Mouse (Mus musculus): Measurements from ENCODE around the gene Plxnb1. TPM values are rescaled to one million over a fixed set of nuclear protein-coding genes. Genes with fewer than 3 reads are reported as not detected.

Plxnb1 gene
- polyA plus RNA-seq, 1 experiment from 2014 or later, result 18.2 TPM

DNA sequence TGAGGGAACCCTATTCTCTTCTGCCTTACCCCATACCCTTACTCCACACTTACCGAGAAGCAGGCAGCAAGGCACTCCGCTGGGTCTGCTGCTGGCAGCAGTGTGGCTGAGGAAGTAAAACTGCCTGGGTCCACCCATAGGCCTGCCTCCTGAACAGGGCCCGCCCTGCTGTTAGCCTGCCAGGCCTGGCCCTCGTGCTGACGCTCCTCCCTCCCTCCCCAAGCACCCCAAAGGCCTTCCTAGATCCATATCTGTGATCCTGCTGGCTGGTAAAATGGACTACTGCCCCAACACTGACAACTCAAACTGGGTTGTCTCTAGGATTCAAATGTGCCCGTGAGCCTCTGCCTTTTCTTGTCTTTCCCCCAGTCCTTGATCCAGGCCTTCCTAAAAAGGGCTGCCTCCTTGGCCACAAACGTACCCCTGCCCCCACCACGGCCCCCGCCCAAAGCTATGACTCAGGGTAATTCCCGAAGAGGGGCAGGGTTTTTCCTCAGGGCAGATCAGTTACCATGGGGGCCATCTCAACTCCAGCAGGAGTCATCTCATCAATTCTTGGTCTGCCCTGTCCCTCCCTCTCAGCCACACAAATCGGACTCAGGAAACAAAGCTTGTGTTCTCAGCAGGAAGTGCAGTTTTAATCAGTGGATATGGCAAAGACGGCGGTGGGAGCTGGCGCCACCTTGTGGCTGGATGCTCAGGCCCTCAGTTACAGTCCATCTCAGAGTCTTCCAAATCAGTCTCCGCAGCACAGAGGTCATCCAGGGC is 35.9 kb upstream of the Plxnb1 start, which contains the start of gene Trex1:
Gene Trex1, minus strand, starts transcription at position 599 of the 768 bp plus-strand sequence.
- Histone ChIP-seq H3K4me2 (replicated peaks; ENCODE audit: low read depth, low read length) (0 out of 2 replicates have a peak within 1 kb of the TSS, but pooled peaks have one; percentile 3), H3K4me1 (replicated peaks; ENCODE audit: control insufficient read depth, insufficient read depth, low read length) (peaks cover 2% of the 10 kb centered on the region; the same call in 1 of the 2 replicates), H3K9me3 (ENCODE audit: control insufficient read depth, low read length) (no peaks in the 10 kb centered on the region), H3K9ac (ENCODE audit: low read depth, low read length) (peak within 1 kb of the TSS; percentile 42), H3K27me3 (ENCODE audit: control insufficient read depth, insufficient read depth, low read length) (no peaks in the 10 kb centered on the region), H3K4me3 (ENCODE audit: low read depth, low read length) (no peak within 1 kb of the TSS), H3K36me3 (ENCODE audit: control insufficient read depth, insufficient read depth, low read length) (peaks cover 8% of the 10 kb centered on the region; the same call in 1 of the 2 replicates), H3K27ac (ENCODE audit: low read depth, low read length) (peak within 1 kb of the TSS; percentile 27)
- ATAC-seq (ENCODE audit: low FRiP score), result peak; percentile 76
- 31% methylated on average over 15 of the region's 15 CpGs for WGBS
- peak; percentile 89 for DNase-seq (ENCODE audit: low spot score)

- H3K36me3 ChIP-seq (ENCODE audit: control insufficient read depth, insufficient read depth, low read length), result peaks cover 15% of the 10 kb centered on the region; the same call in 1 of the 2 replicates
- 0 out of 2 replicates have a peak, but pooled peaks cover 2% of the 10 kb centered on the region for H3K4me1 ChIP-seq (replicated peaks; ENCODE audit: control insufficient read depth, insufficient read depth, low read length)
- no peaks in the 10 kb centered on the region for H3K9me3 ChIP-seq (ENCODE audit: control insufficient read depth, low read length)
- no peak overlapping the region for H3K4me2 ChIP-seq (replicated peaks; ENCODE audit: low read depth, low read length)
- no peak overlapping the region for H3K27ac ChIP-seq (ENCODE audit: low read depth, low read length)
- no peak overlapping the region for H3K4me3 ChIP-seq (ENCODE audit: low read depth, low read length)
- no peak overlapping the region for H3K9ac ChIP-seq (ENCODE audit: low read depth, low read length)
- ATAC-seq (ENCODE audit: low FRiP score) (peak; percentile 36; the same call in 1 of the 2 replicates), DNase-seq (ENCODE audit: low spot score) (peak; percentile 12)
- no peaks in the 10 kb centered on the region for H3K27me3 ChIP-seq (ENCODE audit: control insufficient read depth, insufficient read depth, low read length)
- WGBS, result 93% methylated on average over 16 of the region's 16 CpGs
Measured at GRCm38 (mm10) chr9:109060184-109060897, 34.8 kb upstream of the Plxnb1 start.

DNA sequence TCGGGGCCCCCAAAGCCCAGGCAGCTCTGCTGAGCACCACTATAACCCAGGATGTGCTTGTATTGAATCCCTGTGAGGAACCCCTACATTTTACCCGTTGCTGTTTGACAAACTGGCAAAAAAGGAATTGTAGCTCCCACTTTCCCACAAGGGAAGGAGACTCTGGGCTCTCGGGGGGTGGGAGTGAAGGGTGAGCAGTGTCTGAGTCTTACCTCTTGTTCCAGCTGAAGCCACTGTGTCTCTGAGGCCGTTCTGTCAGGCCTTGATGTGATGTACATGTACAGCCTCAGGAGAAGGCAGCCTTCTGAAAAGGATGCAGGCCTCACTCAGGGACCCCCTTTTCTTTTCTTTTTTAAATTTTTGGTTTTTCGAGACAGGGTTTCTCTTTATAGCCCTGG is 34.3 kb upstream of the Plxnb1 start:
- no peak overlapping the region for H3K4me3 ChIP-seq (ENCODE audit: low read depth, low read length)
- H3K27me3 ChIP-seq (ENCODE audit: control insufficient read depth, insufficient read depth, low read length), result no peaks in the 10 kb centered on the region
- H3K4me1 ChIP-seq (replicated peaks; ENCODE audit: control insufficient read depth, insufficient read depth, low read length), result 0 out of 2 replicates have a peak, but pooled peaks cover 2% of the 10 kb centered on the region
- H3K27ac ChIP-seq (ENCODE audit: low read depth, low read length), result no peak overlapping the region
- H3K9me3 ChIP-seq (ENCODE audit: control insufficient read depth, low read length), result no peaks in the 10 kb centered on the region
- peaks cover 17% of the 10 kb centered on the region; the same call in 1 of the 2 replicates for H3K36me3 ChIP-seq (ENCODE audit: control insufficient read depth, insufficient read depth, low read length)
- no peak overlapping the region for H3K4me2 ChIP-seq (replicated peaks; ENCODE audit: low read depth, low read length)
- 87% methylated on average over 5 of the region's 5 CpGs for WGBS
- no peak overlapping the region for H3K9ac ChIP-seq (ENCODE audit: low read depth, low read length)
- DNase-seq (ENCODE audit: low spot score), result no peak
- no peak for ATAC-seq (ENCODE audit: low FRiP score)

DNA sequence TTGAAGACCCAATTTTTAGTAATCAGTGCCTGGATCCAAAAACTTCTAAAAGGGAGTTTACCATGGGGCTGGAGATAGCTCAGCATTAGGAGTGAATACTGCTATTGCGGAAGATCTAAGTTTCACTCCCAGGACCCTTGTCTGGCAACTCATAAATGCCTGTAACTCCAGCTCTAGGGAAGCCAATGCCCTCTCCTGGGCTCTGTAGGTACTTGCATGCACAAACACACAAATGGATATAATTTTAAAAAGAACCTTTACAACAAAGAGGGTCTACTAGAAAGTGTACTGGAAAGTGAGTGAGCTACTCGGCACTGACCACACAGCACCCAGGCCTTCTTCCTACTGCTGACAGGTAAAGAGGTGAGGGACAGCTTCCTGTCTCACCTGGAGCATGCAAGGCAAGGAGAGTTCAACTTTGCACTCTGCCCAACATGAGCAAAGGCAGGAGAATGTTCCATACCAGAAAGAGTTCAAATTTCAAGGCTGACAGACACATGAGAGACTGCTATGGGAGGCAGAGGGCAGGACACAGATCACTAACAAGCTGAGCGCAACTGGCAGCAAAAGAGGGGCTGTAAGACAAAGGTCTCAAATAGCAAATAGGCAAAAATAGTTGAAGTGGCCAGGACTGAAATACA is 27.0 kb upstream of the Plxnb1 start:
- Histone ChIP-seq H3K4me2 (replicated peaks; ENCODE audit: low read depth, low read length) (no peak overlapping the region), H3K27ac (ENCODE audit: low read depth, low read length) (no peak overlapping the region), H3K4me3 (ENCODE audit: low read depth, low read length) (no peak overlapping the region), H3K9me3 (ENCODE audit: control insufficient read depth, low read length) (no peaks in the 10 kb centered on the region), H3K4me1 (replicated peaks; ENCODE audit: control insufficient read depth, insufficient read depth, low read length) (peaks cover 5% of the 10 kb centered on the region; the same call in 1 of the 2 replicates), H3K36me3 (ENCODE audit: control insufficient read depth, insufficient read depth, low read length) (peaks cover 29% of the 10 kb centered on the region; the same call in 1 of the 2 replicates), H3K27me3 (ENCODE audit: control insufficient read depth, insufficient read depth, low read length) (no peaks in the 10 kb centered on the region), H3K9ac (ENCODE audit: low read depth, low read length) (no peak overlapping the region)
- WGBS, result 93% methylated on average over 3 of the region's 3 CpGs
- no peak for ATAC-seq (ENCODE audit: low FRiP score)
- DNase-seq (ENCODE audit: low spot score), result no peak

GRCm38 (mm10) chr9:109073661-109074573 is 21.3 kb upstream of the Plxnb1 start, which contains the start of gene Atrip:
Gene Atrip (minus strand): TSS chr9:109074124.
- H3K27ac ChIP-seq (ENCODE audit: low read depth, low read length), result peak within 1 kb of the TSS; percentile 51; the same call in 1 of the 2 replicates
- no peaks in the 10 kb centered on the region for H3K9me3 ChIP-seq (ENCODE audit: control insufficient read depth, low read length)
- ATAC-seq (ENCODE audit: low FRiP score) (peak; percentile 98), DNase-seq (ENCODE audit: low spot score) (peak; percentile 91)
- H3K4me3 ChIP-seq (ENCODE audit: low read depth, low read length), result peak within 1 kb of the TSS; percentile 69
- peaks cover 5% of the 10 kb centered on the region for H3K4me1 ChIP-seq (replicated peaks; ENCODE audit: control insufficient read depth, insufficient read depth, low read length)
- peak within 1 kb of the TSS; percentile 59 for H3K4me2 ChIP-seq (replicated peaks; ENCODE audit: low read depth, low read length)
- H3K36me3 ChIP-seq (ENCODE audit: control insufficient read depth, insufficient read depth, low read length), result peaks cover 13% of the 10 kb centered on the region; the same call in 1 of the 2 replicates
- H3K9ac ChIP-seq (ENCODE audit: low read depth, low read length), result peak within 1 kb of the TSS; percentile 79
- under 1% methylated on average over 57 of the region's 57 CpGs for WGBS
- no peaks in the 10 kb centered on the region for H3K27me3 ChIP-seq (ENCODE audit: control insufficient read depth, insufficient read depth, low read length)

DNA sequence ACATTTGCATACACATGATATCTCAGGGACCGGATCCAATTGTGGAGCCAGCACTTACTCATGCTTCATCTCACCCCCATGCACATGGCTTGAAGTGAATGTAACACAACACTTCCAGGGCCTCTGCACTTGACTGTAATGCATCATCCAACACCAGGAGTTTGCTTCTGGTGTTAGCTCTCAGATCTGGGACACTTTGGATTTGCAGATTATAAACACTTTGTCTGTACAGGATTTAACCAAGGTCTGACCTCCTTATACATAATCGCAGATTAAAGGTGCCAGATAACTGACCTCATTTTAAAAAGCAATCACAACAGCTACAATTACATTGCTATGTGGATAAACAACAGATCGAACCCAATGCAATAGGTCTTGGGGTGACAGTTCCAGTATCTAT is 14.7 kb upstream of the Plxnb1 start:
- no peak for DNase-seq (ENCODE audit: low spot score)
- no peak overlapping the region for H3K9ac ChIP-seq (ENCODE audit: low read depth, low read length)
- peaks cover 6% of the 10 kb centered on the region; the same call in 1 of the 2 replicates for H3K4me1 ChIP-seq (replicated peaks; ENCODE audit: control insufficient read depth, insufficient read depth, low read length)
- no peaks in the 10 kb centered on the region for H3K9me3 ChIP-seq (ENCODE audit: control insufficient read depth, low read length)
- WGBS, result 97% methylated on average over 3 of the region's 3 CpGs
- no peak overlapping the region for H3K4me3 ChIP-seq (ENCODE audit: low read depth, low read length)
- H3K27me3 ChIP-seq (ENCODE audit: control insufficient read depth, insufficient read depth, low read length), result no peaks in the 10 kb centered on the region
- H3K36me3 ChIP-seq (ENCODE audit: control insufficient read depth, insufficient read depth, low read length), result no peaks in the 10 kb centered on the region
- no peak overlapping the region for H3K27ac ChIP-seq (ENCODE audit: low read depth, low read length)
- ATAC-seq (ENCODE audit: low FRiP score), result no peak
- no peak overlapping the region for H3K4me2 ChIP-seq (replicated peaks; ENCODE audit: low read depth, low read length)

DNA sequence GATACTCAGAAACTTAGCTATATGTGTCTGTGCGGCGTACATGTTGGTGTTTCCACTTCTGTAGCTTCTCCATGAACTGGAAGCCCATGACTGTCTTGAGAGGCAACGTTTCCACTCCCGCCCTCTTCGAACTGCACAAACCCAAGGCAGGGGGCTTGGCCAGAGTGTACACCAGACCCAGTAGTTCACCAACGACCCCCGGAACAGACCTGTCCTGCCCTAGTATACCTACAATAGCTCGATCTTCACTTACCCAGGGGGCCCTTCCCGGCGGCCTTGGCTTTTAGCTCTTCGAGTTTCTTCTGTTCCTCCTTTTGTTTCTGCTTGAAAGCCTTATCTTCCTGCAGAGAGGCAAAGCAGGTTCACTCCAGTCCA is 13.5 kb upstream of the Plxnb1 start:
- Histone ChIP-seq H3K27me3 (ENCODE audit: control insufficient read depth, insufficient read depth, low read length) (no peaks in the 10 kb centered on the region), H3K9me3 (ENCODE audit: control insufficient read depth, low read length) (no peaks in the 10 kb centered on the region), H3K36me3 (ENCODE audit: control insufficient read depth, insufficient read depth, low read length) (no peaks in the 10 kb centered on the region), H3K27ac (ENCODE audit: low read depth, low read length) (peak overlapping the region; percentile 72; the same call in 1 of the 2 replicates), H3K4me3 (ENCODE audit: low read depth, low read length) (peak overlapping the region; percentile 84), H3K4me2 (replicated peaks; ENCODE audit: low read depth, low read length) (peak overlapping the region; percentile 76), H3K9ac (ENCODE audit: low read depth, low read length) (peak overlapping the region; percentile 80), H3K4me1 (replicated peaks; ENCODE audit: control insufficient read depth, insufficient read depth, low read length) (peaks cover 6% of the 10 kb centered on the region; the same call in 1 of the 2 replicates)
- DNase-seq (ENCODE audit: low spot score) (no peak), ATAC-seq (ENCODE audit: low FRiP score) (peak; percentile 48)
- 7% methylated on average over 11 of the region's 11 CpGs for WGBS
